Mouse (Mus musculus): Measurements from ENCODE around the gene Dnajb2.

The Dnajb2 gene

GRCm38 (mm10) chr1:75250498-75250897 lies 14.3 kb downstream of the Dnajb2 start:
- no peak for DNase-seq (ENCODE audit: low read depth, low spot score)

- DNase-seq (ENCODE audit: low read depth, low spot score), result peak; percentile 78
Observed at GRCm38 (mm10) chr1:75251112-75251970, 15.1 kb downstream of the Dnajb2 start.

- DNase-seq (ENCODE audit: low read depth, low spot score), result no peak
Observed at GRCm38 (mm10) chr1:75252308-75252707, 16.1 kb downstream of the Dnajb2 start.

DNA sequence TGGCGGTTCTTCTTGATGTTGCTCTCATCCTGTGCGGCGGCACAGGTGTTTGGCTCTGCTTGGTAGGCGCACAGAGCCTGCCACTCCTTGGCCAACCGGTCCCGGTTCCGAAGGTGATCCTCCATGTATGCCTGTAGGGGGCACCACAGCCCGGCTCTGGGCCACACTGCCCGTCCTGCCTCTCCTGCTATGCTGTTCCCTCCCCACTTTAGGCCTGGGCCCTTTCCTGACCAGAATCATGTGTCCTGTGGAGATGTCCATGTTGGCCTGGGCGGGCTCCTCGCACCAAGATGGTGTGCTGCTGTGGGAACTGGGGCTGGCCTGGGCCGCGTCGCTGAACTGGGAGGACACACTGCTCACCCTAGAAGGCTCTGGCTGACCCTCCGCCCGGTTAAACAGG lies 16.8 kb downstream of the Dnajb2 start:
- DNase-seq (ENCODE audit: low read depth, low spot score), result no peak

DNA sequence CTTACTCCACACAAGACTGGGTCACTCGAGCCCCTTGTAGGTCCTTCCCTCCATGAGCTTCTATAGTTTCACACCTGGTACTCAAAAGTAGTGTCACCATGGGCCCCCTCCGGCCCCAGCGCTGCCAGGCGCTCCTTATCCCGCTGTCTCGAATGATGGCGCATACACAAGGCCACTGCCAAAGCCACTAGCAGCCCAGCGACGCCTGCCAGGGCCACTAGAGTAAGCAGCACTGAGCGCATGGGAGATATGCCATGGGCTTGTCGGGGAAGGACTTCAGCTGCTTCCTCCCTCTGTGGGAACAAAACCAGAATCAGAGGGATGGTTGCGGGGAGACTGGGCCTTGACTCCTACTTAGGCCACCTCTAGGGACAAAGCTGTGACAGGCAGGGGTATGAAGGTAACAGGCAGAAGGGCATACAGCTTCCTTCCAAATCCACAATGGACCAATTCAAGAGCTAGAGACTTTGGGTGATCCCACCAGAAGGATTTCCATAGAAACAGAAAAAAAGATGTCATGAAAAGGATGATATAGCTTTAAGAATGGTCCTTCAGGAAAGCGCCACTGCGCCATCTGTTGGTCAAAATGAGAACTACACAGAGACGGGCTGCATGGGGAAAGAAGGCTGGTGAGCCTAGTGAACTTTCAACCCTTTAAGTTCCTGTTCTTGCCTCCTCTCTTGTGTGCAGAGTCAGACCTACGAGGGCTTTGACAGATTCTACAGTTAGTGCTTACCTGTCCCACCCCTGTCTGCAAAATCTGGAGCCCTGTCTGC lies 17.8 kb downstream of the Dnajb2 start:
- DNase-seq (ENCODE audit: low read depth, low spot score), result peak; percentile 80

DNA sequence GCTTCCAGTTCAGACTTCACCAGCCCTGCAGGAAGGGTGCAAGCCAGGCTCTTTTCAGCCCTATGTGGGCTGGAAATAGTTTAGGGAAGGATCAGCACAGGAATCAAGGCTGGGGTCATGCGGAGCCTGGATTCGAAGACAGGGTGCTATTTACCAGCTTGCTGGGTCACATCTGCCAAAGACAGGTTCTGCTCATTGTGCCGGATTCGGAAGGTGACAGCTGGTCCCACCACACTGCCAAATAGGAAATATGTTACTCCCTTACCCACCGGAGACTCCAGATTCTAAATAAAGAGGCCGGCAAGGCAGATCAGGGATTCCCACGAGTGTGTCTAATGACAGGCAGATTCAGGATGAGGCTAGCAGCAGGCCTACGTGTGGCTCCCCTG lies 18.4 kb downstream of the Dnajb2 start:
- no peak for DNase-seq (ENCODE audit: low read depth, low spot score)

- no peak for DNase-seq (ENCODE audit: low read depth, low spot score)
Observed at GRCm38 (mm10) chr1:75255516-75256046, 19.4 kb downstream of the Dnajb2 start.

DNA sequence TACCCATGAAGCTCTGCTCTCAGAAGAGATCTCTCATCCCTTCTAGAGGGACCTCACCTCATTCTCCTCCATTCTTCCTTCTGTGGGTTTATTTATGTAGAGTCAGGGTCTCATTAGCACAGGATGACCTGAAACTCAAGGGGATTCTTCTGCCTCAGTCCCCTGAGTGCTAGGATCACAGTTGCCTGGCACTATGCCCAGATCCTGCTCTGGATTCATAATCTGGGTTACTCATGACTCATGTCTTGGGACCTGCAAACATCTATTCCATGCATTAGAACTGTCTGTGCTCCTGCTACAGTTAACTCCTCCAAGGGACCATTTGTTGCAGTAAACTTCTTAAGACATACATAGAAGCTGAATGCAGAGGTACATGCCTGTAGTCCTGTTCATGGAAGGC lies 25.1 kb downstream of the Dnajb2 start:
- DNase-seq (ENCODE audit: low read depth, low spot score), result no peak

DNA sequence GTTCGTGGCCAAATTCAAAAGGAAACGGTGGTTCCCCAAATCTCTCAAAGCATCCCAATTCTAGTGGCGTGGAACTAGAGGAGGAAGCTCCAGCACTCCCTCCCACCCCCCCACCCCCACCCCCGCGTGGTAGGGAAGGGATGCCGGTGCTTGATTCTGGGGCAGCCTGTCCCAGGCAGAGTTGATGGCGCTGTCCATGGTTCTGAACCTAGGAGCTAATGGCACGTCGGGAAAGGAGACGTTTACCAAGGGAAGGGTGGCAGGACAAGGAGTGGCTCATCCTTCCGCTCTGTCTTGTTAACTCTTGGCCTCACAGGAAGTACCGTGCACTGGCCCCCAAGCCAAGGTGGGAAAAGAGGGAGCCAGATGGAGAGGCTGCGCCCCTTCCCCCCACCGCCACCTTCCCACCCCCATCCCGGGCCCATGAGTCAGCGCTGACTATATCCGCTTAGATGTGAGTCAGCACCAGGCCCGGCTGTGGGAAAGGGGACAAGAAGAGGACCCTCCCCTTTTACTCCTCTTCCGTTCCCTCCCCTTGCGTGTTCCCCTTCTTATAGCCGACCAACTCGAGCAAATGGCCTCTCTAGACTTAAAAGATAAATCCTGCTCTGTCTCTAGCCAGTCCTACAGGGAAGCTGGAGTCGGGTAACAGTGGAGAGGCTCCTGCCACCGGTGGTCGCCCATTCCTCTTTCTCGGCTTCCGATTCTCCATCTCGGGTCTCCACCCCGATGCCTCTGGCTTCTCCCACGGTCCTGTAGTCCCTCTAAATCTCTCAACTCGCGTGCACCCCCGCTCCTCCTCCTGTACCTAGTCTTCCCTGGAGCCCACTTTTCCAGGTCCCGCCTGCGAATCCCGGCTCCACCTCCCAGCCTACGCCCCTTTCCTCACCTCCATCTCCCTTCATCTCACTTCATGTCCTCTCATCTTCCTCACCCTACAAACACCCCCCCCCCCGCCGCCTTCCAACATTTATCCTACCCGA lies 27.1 kb downstream of the Dnajb2 start:
- DNase-seq (ENCODE audit: low read depth, low spot score), result peak; percentile 87

GRCm38 (mm10) chr1:75264091-75264880 lies 28.1 kb downstream of the Dnajb2 start, which contains the start of gene Ptprn:
TSS of gene Ptprn (minus strand) at chr1:75264502.
- no peak for DNase-seq (ENCODE audit: low read depth, low spot score)

GRCm38 (mm10) chr1:75277195-75278188 lies 41.3 kb downstream of the Dnajb2 start:
- peak; percentile 72 for DNase-seq (ENCODE audit: low read depth, low spot score)

- DNase-seq (ENCODE audit: low read depth, low spot score), result no peak
Observed at GRCm38 (mm10) chr1:75278228-75278627, 42.0 kb downstream of the Dnajb2 start, which contains the start of gene Resp18. TSS of gene Resp18 (minus strand) at chr1:75278415.

GRCm38 (mm10) chr1:75283017-75283416 lies 46.8 kb downstream of the Dnajb2 start:
- no peak for DNase-seq (ENCODE audit: low read depth, low spot score)

DNA sequence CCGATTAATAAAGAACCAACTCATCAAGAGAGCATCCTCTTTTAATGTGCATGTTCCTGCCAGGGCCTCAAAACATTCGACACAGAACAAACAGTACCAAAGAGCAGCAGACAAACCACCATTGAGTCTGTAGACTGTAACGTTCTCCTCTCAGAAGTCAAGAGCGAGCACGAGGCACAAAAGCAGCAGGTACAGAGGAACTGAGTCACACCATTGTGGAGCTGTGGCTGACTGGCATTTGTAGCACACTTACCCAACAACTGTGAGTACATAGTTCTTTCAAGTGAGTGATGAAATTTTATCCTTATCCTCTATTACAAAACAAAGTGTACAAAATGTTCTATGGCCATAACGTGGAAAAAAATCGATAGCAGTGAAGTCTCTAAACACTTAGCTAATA lies 48.7 kb downstream of the Dnajb2 start:
- DNase-seq (ENCODE audit: low read depth, low spot score), result no peak

GRCm38 (mm10) chr1:75289376-75289775 lies 53.2 kb downstream of the Dnajb2 start:
- DNase-seq (ENCODE audit: low read depth, low spot score), result peak; percentile 36

GRCm38 (mm10) chr1:75289888-75290431 lies 53.8 kb downstream of the Dnajb2 start:
- no peak for DNase-seq (ENCODE audit: low read depth, low spot score)

DNA sequence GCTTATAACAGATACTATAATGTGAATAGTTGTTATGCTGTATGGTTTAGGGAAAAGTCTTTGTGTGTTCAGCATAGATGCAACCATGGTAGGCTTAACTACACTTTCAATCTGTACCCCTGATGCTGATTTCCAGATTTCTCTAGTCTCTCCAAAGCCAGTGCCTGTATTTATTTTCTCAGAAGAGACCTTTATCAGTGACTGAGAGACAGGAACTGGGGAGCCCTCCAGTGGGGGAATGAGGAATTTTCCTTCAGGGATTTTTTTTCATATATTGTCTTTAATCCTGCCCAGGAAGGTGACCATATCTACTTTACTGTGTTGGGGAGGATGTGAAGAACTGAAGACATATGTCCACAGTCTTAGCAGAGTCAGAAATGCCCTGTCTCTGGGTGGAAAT lies 54.4 kb downstream of the Dnajb2 start:
- peak; percentile 11 for DNase-seq (ENCODE audit: low read depth, low spot score)

DNA sequence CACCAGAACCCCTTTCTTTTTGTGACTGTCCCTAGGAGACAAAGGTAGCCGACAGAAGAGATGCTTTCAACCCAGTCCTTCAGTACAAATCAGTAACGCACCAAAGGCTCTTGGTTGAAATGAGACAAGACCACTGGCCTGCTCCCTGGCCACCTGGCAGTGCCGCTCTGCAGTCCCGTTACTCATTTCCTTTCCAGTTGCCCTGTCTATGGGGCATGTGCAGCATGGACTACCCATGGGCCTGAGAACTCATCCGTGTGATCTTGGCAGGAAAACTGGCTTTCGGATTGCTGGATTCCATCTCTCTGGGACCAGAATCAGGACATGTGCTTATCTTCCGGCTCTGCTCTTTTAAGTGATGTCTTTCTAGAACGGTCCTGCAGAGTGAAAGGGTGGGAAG lies 55.1 kb downstream of the Dnajb2 start:
- DNase-seq (ENCODE audit: low read depth, low spot score), result no peak
